Mouse (Mus musculus): ENCODE results near the gene Arx.
A peak's percentile ranks its signal among the peaks of the same experiment; 100 is the strongest.

The Arx gene

DNA sequence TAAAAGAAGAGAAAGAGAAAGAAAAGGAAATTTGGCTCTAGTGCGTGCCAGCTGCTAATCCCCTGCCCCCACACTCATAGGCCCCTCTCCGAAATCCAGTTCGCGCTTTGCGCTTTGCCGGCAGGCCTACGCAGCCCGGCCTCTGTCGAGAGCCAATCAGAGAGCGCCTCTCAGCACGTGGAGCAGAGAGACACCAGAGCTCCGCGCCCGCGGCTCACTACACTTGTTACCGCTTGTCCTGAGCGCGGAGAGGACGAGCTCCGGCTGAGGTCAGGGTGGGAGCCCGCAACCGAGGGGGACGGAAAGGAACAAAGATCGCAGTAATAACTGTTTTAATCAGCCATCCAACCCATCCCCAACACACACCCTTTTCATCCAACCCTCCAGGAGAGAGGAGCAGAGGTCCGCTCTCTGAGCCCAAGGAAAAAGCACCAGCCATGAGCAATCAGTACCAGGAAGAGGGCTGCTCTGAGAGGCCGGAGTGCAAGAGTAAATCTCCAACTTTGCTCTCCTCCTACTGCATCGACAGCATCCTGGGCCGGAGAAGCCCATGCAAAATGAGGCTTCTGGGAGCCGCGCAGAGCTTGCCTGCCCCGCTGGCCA lies at the start of gene Arx:
Gene Arx (plus strand): TSS at position 155 of the 603 bp plus-strand sequence.
- peak; percentile 70 to 73 for DNase-seq (ENCODE audit: low spot score in 2 of 2)

DNA sequence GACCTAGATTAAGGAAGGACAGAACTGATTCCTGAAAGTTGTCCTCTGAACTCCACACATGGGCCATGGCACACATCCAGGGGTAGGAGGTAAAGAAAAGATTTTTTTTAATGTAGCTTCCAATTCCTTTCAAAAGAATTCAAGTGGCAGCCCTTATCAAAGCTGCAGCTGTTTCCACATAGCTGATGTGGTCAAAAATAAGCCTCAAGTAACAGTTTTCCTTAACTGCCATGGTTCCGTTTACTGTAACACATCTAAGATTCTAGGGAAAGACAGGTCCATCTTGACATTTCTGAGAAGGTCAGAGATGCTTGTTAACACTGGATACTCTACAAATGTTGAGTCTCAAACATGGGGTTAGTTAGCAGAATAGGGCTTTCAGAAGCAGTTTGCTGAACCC lies 34.9 kb upstream of the Arx start:
- DNase-seq (ENCODE audit: low spot score in 2 of 2) = no peak

DNA sequence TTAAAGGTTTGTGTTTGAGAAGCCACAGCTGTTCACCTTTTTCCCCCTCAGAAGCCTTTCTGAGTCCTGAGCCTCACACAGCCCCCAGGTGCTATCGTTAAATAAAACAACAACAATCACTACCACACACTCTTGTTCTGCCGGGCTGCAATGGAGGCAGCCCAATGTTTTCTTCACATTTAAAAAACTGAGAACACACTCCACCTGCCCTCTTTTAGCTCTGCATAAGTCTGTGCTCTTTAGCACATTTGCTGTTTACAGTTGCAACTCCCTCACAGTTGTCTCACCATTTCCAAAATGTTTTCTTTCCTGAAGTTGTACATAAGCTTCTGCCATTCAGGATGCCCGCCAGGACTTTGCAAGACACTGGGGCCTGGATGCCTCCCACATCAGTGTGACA lies 10.6 kb upstream of the Arx start:
- no peak for DNase-seq (ENCODE audit: low spot score in 2 of 2)

DNA sequence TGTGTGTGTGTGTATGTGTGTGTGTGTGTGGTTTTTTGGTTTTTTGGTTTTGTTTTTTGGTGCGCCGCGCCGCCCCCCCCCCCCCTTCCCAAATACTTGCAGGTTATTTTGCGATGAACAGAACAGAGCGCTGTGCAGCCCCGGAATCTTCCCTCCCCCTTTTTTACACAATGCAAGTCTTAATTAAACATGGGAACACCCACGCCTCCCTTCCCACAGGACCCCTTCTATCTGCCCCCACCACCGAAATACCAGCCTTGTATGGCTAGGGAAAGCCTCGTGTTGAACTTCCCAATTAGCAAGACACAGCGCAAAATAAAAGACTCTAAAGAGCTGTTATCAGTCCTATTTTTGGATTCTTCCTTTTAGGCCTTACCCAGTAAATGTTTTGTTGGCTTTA lies 6.3 kb upstream of the Arx start:
- no peak for DNase-seq (ENCODE audit: low spot score in 2 of 2)

DNA sequence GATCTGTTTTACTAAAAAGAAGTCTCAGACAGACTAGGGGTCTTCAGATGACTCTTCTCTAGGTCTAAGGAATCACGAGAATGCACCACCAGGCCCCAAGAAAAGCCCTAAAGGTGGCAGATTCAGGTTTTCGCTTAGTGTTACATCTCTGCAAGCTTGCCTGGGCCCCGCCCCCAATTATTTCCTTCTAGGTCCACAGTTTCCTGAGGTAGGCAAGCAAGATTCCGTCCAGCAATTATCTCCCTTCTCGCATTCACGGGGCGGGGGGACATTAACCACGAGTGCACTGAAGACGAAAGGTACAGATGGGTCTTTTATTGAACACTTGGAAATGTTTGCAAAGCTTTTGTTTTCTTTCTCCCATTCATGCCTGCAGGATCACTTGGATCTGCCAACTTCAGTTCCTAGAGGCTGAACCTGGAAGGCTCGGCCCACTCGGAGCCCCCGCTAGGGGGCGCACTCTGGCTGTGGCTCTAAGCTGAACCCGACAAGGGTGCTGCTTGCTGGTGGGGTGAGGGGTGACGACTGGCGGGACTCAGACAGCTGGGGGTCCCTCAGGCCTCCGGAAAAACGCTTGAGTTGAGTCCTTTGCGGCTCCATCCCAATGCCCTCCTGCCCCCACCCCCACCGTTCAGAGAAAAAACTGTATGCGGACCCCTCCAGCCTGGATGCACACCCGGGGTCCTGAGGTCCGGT lies 5.1 kb upstream of the Arx start:
- peak; percentile 41 to 58 for DNase-seq (ENCODE audit: low spot score in 2 of 2)

DNA sequence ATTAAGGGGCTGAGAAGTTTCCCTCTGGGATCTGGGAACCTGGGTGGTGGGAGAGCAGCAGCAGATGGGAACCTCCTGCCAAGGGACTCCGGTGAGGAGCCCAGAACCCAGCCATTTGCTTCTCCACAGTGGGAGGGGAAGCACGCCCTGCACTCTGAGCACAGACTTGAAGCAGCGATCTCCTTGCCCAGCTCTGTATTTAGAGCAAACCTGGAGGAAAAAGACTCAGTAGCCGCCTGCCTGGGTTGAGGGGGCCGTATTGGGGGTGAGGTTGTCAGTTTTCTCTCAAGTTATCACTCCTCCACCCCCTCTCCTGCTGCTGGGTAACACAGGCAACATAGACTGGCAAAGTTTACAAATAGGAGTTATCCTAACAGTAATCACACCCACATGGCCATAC lies 4.5 kb upstream of the Arx start:
- DNase-seq (ENCODE audit: low spot score in 2 of 2) = no peak

DNA sequence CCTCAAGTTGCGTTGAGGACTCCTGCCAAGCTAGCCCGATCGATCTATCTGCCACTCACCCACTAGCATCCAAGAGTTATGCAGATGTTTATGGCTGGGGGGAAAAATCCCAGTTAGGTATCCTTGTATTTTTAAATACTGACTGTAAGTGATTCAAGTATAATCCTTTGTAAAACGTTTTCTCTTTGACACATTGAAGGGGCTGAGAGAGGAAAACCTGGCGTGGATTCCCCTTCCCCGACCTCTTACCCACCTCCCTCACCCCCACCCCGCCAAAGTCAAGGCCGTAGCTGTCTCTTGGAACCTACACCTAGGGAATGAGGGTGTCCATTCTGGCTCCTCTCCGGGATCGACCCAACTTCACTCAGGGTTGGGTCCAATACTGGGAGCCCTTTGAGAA lies 1.2 kb upstream of the Arx start:
- DNase-seq (ENCODE audit: low spot score in 2 of 2) = no peak

DNA sequence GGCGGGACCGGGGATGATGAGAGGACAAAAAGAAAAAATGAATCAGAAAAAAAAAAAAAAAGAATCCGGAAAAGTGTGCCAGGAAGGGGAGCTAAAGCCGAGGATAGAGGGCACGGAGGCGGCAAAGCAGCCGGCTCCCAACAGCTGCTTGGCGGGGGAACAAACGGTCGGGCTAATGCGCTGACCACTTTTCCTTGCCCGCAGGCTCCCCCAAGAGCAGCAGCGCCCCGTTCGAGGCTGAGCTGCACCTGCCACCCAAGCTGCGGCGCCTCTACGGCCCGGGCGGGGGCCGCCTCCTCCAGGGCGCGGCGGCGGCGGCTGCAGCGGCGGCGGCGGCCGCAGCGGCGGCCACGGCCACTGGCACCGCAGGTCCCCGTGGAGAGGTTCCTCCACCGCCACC lies 2.1 kb downstream of the Arx start:
- no peak for DNase-seq (ENCODE audit: low spot score in 2 of 2)

DNA sequence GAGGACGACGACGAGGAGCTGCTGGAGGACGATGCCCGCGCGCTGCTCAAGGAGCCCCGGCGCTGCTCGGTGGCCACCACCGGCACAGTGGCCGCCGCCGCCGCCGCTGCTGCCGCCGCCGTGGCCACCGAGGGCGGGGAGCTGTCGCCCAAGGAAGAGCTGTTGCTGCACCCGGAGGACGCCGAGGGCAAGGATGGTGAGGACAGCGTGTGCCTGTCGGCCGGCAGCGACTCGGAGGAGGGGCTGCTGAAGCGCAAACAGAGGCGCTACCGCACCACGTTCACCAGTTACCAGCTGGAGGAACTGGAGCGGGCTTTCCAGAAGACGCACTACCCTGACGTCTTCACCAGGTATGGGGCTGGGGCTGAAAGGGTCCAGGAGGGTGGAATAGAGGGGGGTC lies 2.8 kb downstream of the Arx start:
- DNase-seq (ENCODE audit: low spot score in 2 of 2) = peak in 1 of 2 experiments; percentile 8

DNA sequence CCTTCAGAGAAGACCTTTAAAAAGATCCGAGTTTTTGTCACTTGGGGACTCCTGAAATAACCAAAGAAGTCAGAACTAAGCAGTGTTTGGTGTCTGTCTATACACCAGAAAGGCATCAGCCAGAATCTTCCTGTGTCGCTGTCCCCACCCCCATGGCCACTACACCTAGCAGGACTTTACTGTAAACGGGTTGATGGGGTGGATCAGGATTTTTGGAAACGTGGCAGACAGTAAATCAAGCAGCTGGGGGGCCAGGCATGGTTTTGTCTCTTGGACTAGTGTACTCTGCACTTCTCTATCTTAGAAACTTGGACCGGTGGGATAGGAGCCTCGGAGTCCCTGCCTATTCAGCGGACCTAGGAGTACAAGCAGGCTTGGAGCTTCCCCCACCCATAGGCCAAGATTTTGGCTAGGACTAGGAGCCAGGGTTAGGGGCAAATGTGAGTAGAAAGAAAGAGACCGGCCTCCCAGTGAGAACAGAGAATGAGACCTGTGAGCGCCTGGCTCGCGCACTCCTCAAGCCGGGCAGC lies 3.7 kb downstream of the Arx start:
- DNase-seq (ENCODE audit: low spot score in 2 of 2) = peak in 1 of 2 experiments; percentile 23

DNA sequence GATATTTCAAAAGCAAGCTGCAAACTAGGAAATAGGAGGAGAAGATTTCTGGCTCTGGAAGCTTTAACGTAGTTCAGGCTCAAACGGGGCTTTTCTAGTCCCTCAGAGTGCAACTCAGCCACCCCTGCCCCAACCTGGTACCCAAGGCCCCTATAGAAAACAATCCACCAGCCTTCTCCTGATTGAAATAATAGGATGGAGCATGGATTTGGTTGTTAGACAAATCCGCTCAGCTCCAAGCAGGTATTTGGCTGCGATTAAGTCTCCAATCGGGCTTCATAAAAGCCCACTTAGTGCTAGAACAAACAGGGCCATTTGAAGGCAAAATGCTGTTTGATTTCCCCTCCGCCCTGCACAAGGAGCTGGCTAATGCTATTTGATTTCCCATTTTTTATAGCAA lies 5.8 kb downstream of the Arx start:
- no peak for DNase-seq (ENCODE audit: low spot score in 2 of 2)

DNA sequence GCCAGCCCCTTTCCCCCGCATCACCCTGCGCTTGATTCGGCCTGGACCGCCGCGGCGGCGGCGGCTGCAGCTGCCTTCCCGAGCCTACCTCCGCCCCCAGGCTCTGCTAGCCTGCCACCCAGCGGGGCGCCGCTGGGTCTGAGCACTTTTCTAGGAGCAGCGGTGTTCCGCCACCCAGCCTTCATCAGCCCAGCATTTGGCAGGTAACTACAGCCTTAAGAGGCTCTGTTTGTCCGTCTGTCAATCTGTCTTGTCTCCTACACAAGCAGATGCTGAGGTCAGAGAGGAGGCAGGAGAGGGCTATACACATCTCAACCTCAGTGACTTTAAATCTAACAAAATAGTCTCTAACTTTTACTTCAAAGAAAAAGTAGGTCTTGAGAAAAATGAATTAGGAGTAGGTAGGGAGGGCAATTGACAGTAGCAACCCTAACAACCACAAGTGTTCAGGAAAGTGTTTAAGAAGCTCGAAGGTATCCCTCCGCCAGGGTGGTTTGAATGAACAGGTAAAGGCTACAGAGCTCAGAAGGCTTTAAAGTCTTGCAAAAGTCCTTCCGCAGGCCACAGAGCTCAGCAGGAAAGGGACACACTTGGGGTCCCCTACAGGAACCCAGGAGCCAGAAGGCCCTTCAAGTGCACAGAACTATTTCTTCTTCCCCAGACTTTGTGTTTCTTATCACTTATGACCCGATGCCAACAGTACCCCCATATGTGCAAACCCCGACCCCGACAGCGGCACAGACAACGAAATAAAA lies 8.7 kb downstream of the Arx start:
- DNase-seq (ENCODE audit: low spot score in 2 of 2) = no peak

DNA sequence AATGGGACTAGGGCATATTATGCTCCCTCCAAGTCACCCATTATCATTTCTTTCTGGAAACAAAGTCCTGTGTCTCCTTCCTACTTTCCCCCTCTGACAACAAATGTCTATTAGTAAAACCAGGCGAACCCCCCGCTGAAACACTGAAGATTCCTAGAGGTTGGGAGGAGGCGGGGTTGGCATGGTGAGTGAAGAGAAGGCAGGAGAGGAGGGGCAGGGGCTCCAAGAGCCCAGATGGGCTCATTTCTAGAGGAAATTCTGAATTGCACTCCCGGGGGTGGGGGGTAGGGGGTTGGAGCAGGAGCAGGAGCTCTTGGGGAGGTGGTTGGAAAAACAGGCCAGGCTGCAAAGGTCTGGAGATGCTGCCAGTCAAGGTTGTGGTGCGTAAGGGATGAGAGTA lies 9.6 kb downstream of the Arx start:
- DNase-seq (ENCODE audit: low spot score in 2 of 2) = no peak

DNA sequence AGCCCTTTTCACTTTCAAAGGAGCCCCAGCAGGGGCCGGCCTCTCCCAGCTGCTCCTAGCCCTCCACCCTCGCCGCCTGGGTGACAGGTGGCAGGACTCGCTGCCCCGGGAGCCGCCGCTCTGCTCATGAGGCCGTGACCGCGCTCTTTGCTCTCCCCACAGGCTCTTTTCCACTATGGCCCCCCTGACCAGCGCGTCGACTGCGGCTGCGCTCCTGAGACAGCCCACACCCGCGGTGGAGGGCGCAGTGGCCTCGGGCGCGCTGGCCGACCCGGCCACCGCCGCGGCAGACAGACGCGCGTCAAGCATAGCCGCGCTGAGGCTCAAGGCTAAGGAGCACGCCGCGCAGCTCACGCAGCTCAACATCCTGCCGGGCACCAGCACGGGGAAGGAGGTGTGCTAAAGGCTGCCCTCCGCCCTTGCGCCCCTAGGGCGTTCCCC lies 10.8 kb downstream of the Arx start:
- no peak for DNase-seq (ENCODE audit: low spot score in 2 of 2)

DNA sequence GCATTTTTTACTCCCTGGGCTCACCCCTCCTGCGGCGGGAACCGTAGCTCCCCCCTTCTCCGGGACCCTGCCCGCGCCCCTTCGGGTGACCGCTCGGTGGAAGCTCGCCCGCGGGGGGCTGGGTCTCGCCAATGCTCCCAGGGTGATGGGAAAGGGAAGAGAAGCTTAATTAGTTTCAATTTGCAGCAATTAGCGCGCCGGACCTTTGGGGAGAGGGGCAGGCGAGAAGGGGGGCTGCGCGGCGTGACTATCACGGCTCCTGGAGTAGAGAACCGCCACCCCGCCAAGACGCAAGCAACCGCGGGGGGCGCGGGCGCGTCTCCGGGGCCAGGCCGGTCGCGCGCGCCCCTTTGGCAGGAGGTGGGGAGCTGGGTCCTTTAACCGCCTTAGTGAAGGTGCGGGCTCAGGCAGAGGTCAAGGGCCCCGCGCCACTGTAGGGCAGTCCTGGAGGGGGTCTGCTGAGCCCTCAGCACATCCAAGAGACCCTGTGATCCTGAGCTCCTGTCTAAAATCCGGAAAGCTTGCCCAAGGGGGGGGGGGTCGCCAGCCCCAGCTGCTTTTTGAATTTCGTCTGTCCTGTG lies 12.9 kb downstream of the Arx start:
- DNase-seq (ENCODE audit: low spot score in 2 of 2) = no peak

DNA sequence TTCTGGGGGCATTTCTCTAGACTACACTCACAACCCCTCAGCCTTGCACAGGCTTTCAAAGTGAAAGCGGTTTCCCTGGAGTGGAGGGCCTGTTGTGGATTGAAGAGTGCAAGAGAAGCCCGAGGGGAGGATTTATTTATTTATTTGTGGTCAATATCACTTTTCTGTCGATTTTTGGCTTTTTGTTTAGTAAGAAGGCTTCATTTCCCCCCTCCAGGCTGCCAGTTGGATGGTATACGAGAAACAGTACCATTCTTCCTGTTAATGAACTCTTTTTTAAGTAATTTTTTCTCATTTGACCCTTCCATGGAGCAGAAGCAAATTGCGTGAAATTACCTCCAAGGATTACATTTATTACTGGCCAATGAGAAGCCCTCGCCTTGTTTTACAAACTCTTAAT lies 13.5 kb downstream of the Arx start:
- no peak for DNase-seq (ENCODE audit: low spot score in 2 of 2)

DNA sequence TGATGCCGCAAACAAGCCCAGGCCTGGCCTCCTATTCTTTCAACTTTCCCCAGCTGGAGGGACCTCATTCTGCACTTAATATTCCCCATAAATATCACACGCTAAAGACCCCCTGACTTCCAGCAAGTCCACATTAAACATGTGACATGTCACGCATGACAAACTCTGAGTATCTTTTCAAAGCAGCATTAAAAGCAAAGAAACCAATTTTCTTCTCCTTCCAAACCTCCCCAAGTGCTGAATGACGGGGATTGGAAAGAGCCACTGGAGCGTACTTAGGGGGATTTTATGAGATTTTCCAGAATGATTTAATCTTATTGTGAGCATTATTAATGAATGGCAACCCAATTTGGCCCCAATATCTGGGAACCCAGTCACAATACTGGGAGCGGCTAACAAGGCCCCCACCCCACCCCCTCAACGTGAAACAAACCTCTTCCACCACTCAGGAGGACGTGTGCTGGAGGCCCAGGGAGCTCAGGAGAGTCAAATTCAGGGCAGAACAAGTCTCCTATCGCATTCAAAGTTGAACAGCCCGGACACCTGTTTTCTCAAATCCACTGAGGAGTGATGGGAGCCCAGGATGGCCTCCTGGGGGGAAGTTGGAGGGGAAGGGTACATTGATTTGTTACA lies 14.1 kb downstream of the Arx start:
- DNase-seq (ENCODE audit: low spot score in 2 of 2) = no peak

DNA sequence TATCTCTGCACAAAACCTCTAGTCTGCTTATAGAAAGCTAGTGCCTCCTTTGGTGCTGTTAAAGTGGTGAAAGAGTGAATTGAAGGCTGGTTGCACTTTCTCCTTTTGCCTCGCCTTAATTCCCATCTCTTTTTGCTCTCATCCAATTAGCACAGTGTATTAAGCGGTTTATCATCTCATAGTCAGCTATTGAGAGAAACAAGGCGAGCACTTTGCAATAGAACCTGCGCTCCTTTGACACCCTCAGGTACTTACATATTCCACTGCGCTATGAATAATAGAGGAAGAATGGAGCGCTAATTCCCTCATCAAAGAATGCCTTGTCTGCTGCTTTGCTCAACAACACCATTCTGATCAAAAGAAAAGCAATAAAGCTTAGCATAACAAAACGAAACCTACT lies 15.6 kb downstream of the Arx start:
- DNase-seq (ENCODE audit: low spot score in 2 of 2) = no peak

DNA sequence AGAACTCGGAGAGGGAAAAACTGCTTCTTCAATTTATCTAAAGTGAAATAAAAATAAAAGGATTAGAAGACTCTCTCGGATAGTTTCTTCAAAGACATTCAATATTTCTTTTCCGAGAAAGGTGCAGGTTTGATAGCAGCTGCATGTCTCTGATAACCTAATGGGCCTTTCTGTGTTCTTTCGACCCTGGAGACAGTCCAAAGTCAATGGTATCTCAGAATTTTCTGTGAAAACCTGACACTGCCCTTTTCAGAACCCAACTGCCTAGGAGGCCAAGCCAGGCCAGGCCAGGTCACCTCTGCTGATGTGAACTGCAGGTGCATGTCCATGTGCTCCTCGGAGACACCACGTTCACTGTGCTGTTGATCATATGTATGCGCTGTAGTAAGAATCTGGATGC lies 19.5 kb downstream of the Arx start:
- DNase-seq (ENCODE audit: low spot score in 2 of 2) = no peak

DNA sequence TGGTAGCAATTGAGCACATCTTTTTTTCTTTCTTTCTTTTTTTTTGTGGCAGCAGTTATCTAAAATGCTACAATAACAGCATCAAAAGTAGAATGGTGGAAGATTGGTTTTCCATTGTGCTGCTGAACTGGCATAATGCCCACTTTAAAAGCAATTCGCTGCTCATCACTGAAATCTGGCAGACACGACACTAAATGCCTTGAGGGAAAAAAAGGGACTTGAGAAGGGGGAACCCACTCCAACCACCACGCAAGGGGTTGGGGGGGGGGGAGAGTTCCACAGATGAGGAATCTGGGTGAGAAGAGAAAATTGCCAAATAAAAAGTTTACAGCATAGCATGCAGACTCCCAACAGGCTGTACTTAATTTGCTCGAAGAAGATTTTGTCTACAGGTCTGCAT lies 31.3 kb downstream of the Arx start:
- no peak for DNase-seq (ENCODE audit: low spot score in 2 of 2)

DNA sequence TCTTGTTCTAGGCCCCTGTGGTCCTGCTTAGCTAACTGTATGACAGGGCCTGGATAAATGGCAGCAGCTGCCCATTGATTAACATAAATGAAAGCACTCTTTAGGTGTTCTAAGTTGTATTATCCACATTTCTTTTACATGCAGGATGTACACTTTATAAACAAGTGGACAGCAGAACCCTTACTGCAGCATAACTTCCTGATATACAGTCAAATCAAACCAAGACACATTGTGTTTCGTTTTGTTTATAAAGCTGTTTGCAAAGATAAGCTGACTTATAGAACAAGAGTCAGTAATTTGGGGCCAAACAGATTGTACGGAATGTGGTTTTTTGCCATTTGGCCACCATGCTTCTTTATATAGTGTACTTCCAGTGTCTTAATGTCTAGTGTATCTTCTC lies 33.7 kb downstream of the Arx start:
- DNase-seq (ENCODE audit: low spot score in 2 of 2) = no peak

DNA sequence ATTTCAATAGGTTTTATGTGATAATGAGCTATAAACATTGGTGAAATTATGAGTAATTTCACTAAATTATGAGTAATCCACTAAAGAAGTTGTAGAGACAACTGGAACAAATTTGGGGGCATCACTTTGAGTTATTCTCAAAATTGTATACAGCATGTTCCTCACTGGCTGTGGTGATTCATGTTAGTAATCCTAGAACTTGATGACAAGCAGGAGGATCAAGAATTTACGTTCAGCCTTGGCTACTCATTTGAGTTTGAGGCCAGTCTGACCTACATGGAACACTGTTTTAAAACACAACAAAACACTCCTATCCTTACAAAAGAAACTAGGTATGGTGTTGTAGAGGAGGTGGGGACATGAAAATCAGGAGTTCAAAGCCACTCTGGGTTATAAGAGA lies 35.1 kb downstream of the Arx start:
- DNase-seq (ENCODE audit: low spot score in 2 of 2) = no peak

All from frontal cortex, postnatal 10 days (tissue).